Mouse (Mus musculus) activated CD4-positive, CD25-positive, alpha-beta regulatory T cell, adult 4 months (primary cell): ENCODE measurements at regions not wholly inside any gene's neighbourhood (a gene's known extent, or its start where the extent isn't known, plus 50 kb on each side); places are given as distances from the start of the nearest gene placed in this dataset.

Experiments
- ATAC-seq: one replicate; pipeline ENCODE4 v1.8.0; 2017

DNA sequence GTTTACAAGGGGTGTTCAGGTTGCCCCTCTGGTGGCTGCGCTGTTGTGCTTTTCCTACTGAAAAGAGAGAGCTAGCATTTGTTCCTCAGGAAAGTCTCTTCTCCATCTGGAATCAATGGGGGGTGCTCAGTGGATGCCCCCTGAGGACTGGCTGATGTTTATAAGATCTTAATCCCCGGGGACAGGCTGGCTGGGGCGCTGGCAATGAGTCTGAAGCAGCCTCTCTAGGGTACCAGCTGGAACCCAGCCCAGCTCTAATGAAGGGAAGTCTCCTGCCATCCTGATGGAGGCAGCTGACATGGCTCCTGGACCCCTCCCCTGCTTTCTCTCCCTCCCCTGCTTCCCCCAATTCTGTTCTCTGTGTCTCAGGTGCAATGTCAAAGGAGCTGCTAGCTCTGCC lies 575.6 kb upstream of the 3110018I06Rik start:
- ATAC-seq: no peak

DNA sequence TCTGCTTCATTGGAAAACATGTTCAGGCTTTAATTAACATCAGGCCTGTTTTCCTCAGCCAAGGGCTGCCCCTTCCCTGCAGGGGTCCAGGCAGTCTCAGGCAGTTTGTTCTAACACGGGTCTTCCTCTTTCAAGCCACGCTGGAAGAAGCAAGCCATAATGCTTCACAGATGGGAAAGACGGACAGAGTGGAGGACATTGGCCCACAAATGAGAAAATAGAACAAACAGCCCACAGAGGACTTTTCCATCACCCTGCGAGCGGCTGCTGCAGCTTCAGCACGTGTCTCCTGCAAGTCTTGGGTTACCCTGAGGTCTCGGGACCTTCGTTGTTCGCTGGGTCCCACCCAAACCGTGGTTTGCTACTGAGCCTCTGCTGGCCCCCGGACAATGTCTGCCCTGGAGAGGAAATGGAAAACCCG lies 565.9 kb upstream of the 3110018I06Rik start:
- ATAC-seq: no peak

DNA sequence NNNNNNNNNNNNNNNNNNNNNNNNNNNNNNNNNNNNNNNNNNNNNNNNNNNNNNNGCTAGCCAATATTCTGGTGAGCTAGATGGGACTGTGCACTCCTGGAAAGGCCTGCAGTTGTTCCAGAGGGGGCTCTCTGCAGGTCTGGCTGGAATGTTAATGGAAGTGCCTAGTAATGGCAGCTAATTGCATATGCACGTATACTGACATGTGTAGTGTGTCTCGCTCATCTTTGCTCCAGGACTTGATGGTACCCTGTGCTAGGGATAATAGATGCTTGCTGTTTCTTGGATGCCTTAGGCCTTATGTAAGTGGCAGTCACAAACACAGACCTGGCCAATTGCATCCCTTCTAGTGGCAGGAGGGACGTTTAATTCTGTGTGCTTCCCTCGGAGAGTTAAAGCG lies 560.0 kb upstream of the 3110018I06Rik start:
- no peak for ATAC-seq

DNA sequence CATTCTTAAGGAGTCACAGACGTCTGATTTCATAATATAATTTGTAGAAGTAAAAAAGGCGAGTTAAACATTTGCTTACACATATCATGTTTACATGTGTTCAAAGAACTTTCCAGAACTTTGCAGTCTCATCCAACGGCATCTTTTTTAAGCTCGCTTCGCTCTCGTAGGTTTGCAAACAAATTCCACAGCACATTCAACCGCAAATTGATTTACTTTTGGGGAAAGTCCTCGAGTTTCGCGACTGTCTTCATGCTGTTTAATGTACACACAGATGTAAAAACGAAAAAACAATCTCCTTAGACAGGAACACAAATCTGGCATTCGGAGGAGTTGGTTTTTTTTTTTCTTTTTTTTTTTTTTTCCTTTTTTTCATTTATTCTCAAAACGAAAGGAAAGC lies 559.3 kb upstream of the 3110018I06Rik start:
- ATAC-seq: no peak

DNA sequence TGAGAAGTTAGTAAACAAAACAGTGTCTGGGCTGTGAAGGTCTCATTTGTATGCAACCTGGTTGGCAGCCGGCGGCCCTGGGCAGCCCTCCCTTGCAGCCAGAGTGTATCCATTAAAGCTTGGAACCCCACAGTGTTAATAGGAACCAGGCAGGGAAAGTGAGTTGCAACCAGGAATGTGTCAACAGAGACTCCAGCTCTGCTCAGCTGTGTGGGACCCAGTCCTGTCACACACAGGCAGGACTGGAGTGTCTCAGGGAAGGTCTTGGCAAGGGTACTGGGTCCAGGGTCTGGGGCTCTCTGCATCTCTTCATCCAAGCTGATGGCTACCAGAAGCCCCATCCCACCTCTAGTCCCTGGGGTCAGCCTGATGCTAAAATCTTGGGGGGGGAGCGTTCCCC lies 556.8 kb upstream of the 3110018I06Rik start:
- ATAC-seq: no peak

DNA sequence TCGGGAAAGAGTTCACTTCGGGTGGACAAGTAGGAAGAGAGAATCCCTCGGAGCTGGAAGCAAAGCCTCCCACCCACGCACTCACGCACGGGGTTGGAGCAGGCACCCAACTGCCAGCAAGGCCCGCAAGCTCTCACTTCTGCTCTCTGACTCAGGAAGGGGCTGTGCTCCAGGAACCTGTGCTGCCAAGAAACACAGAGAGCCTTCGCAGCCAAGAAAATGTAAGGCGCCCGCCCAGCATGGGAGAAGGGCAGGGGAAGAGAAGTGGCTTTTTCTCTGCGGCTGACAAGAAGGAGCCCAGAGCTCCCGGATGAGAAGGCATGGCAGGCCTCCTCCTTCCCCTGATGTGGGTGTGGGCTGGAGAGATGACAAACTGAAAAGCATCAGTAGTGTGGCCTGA lies 549.1 kb upstream of the 3110018I06Rik start:
- ATAC-seq: no peak

DNA sequence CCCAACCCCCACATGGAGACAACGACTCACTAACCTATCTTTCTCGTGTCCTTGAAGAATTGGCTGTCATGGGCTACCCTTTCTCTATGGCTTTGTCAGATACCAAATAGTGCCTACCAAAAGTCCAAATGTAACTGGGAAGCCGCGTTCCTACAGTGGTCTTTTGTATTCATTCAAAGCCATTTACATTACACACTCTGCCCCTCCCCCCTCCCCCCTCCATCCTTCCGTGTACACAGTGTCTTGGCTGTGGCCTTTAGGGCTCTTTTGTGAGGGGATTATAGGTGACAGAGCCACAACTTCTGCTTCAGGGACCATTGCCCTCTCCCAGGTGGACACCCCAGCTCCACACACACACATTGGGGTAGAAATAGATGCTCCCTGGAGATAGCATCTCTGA lies 544.6 kb upstream of the 3110018I06Rik start:
- no peak for ATAC-seq

DNA sequence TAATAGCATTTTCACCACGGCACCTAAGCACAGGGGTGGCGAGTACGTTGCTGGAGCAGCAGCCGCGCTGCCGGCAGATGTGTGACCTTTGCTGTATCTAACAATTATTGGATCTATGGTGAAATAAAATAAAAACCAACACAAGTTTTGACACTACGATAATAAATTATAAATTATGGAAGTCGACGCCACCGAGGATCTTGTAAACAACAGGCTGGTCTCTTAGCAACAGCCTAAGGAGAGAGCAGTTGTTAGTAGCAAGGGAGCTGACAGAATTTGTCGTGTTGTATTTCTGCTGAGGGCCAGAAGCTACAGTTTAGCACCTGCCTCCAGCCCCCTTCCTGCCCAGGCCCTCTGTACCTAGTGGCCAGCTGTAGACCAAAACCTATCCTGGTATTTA lies 535.8 kb upstream of the 3110018I06Rik start:
- no peak for ATAC-seq

DNA sequence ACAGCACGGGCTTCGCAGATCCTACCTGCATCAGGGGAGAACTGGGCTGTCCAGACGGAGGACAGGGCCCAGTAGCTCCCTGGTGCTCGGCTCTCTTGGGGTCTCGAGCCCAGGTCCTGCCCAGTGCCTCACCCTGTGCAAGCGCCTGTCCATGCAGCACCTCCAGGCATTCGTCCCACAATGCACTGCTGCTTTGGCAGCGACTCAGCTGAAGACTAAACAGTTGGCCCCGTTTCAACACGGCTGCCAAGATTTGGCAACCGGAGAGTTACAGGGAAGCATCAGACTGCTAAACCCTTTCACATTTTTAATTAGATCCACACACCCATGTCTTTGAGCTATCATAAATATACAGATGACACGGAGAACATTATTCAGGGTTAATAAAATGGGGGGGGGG lies 532.7 kb upstream of the 3110018I06Rik start:
- no peak for ATAC-seq

DNA sequence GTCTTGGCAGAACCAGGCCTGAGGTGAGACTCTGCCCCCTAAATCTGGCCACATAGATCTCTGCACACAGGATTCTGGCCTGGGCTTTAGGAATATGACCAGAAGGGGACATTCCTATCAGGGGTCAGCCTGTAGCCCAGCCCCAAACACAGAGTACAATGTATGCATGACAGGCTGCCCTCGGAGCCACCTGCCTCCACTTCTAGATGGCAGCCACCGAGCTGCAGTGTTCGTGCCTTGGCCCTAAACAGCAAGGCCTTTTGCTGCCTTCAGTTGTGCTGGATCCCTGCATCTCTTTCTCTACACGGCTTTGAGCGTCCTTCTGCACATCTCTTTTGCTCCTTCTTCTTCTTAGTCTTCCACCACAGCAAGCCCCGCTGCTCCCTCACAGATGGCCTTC lies 532.2 kb upstream of the 3110018I06Rik start:
- no peak for ATAC-seq

DNA sequence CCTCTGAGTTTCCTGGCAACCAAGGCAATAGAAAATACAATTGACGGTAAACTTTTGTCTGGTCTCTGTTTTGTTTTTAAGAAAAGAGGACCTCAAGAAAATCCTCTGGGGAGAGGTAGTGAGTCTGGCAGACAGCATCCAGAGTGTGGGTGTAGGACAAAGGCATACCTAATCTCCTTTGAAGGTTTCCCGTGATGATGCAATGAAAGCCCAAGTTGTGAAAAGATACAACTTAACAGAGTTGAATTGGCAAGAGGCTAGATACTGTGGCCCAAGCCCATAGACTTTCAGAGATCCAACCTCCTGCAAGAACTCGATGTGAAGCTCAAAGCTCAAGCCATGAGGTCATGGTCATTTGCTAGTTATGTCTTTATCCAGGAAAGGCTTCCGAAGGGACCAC lies 526.4 kb upstream of the 3110018I06Rik start:
- no peak for ATAC-seq

DNA sequence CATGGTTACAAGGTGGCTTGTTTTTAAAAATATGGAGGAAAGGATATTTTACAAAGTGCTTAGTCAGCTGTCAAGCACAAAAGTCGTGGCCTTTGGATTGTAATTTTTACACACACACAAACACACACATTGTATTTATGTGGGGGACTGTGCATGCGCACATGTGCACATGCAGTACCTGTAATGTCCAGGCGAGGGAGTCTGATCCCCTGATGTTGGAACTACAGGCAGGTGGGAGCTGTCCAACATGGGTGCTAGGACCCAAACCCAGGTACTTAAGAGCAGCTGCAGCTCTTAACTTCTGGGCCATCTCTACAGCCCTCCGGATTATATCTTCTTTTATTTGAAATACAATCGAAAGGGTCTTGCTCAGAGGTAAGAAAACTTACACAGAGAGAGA lies 524.7 kb upstream of the 3110018I06Rik start:
- ATAC-seq: no peak

DNA sequence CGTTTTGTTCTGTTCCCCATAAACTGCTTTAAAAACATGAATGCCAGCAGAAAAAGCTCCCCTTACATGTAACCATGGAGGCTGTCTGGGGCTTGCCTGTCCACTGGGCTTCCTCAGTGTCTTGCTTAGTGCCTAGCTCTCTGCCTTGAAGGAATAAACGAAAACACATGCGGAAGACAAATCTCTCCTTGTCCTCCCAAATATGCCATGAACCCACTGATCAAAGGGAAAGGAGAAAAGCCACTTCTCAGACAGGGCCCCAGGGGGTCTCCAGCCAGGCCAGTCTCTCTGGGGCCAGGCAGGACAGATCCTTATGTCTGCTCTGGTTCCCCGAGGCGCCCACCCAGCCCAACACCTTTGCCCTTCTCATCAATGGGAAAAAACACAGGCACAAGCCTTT lies 518.6 kb upstream of the 3110018I06Rik start:
- ATAC-seq: no peak

DNA sequence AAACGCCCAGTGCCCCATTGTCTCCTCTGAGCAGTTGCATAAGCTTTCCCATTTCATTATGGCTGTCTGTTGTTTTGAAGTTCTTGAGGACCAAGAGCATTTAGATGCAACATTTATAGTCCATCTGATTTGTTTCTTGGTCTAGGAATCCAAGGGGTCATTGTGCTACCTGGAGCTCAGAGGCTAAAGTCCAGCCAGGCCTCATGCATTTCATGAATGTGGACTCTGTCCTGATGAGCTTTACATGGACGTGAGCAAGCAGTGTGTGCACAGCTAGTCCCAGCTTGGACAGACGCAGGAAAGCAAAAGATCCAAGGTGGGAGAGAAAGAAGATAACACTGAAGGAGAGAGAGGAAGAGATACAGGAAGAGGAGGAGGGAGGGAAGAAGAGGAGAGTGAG lies 496.0 kb upstream of the 3110018I06Rik start:
- ATAC-seq: no peak

DNA sequence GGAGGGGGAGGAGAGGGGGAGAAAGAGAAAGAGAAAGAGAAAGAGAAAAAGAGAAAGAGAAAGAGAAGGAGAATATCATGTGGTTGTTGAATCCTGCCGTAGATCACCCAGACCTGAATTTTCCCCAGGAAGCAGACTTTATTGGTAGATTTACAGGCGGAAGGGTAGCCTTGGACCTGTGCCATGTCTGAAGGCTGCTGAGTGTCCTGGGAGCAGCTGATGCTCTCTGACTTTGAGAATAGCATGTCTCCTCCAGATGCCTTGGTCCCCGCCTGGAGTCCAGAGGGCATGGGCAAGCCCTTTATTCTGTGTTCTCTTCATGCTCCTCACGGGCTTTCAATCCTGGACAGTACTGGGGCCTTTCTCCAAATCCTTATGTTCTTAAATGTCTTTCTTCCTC lies 495.4 kb upstream of the 3110018I06Rik start:
- ATAC-seq: no peak

DNA sequence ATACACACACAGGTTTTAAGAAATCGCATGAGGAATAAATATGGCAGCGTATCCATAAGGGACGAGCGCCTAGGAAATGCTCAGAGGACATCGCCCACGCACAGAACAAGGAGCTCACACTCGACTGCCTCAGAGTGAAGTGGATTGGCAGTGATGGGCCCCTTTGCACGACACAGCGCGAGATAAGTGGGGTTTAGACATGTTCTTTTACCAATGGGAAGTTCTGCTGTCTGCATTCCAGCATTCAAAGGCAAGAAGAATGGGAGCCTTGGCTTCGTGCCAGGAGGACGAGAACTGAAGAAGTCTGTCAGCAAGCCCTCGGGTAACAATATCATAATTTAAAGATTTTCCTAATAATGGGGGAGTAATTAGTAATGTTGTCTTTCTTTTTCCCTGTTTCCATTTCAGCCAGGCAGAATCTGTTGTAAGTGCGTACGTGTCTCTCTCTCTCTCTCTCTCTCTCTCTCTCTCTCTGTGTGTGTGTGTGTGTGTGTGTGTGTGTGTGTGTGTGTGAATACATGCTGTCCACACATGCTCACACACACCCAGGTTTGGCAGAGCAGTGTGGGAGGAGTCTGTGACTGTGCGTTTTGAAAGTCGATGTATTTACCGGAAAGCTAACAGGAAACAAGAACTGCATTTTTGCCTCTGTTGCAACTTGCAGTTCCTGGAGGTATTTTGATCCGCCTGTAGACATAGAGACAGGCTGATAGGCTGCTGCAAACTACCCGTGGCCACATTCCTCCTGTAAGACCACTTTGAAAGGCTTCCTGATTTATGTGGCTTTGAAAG lies 477.2 kb upstream of the 3110018I06Rik start:
- ATAC-seq: peak; percentile 90

DNA sequence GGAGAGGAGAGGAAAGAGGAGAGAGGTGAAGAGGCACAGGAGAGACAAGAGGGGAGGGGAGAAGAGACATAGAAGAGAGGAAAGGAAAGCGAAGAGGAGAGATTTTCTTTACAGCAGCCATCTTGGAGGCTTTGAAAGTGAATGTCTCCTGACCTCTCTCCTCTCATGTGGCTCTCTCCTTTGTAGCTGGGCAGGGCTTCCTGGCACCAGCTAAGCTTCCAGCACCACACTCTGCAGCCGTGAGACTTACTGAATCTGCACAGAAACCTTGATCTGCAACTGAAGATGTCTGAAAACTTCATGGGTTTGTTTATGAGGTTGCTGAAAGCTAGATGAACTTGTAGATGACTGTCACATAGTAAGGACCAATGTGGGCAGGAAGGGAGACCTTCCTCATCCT lies 471.6 kb upstream of the 3110018I06Rik start:
- no peak for ATAC-seq

DNA sequence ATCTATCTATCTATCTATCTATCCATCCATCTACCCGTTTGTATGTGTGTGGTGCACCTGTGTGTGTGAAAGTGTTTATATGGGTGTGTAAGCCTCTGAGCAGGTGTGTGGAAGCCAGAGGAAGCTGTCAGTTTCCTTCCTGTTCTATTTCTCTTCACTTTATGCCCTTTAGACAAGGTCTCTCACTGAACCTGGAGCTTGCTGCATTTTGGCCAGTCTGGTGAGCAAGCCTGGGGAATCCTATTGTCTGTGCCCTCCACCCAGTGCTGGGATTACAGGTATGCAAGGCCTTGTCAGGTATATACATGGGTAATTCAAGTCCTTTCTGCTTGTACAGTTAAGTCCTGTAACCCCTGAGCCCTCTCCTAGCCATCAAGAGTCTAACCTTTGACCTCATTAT lies 466.6 kb upstream of the 3110018I06Rik start:
- no peak for ATAC-seq

DNA sequence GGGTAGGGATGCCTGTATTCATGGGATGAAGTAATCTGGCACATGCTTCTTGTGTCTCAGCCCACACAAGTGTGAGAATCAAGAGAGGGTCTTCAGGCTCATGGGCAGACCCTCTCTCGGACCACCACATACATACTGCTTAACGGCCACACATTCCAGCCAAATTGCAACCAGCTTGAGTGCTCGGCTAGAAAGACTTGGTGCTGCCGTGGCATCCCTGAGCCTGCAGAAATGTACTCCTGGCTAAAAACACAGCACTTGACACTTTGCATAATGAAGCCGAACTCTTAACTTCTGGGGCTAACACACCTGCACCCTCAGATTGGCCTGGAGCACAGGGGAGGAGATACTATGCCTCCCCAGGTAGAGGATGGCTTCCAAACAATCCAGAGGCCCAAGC lies 461.6 kb upstream of the 3110018I06Rik start:
- no peak for ATAC-seq

DNA sequence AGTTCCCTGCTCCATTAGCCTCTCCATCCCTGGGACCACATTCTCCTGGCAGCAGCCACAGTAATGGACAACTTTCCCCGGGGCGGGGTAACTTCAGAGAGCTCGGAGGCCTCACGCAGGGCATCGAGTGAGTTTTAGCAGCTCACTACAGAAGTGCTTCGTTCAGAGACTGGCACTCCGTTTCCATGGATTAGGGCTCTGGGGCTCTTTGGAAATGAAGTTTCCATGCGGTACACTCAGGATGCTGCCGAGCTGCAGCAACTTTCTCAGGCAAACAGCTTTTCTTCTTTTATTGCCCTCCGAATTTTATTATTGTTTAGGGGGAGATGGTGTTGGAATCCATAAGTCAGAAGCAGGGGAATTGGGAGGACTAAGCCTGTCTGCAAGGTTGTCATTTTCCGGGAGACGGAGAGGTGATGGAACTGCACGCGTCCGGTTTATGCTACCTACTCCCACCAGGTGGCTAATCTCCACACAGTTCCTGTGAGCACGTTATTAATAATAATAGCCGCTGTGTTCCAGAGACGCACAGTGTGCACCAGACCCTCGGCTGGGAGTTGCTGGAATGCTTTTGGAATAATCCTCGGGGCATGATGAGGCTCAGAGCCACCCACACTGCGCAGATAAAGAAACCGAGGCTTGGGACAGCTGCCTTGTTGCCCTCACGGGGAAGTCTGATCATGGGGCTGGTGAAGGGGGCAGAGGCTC lies 460.4 kb upstream of the 3110018I06Rik start:
- ATAC-seq: no peak

DNA sequence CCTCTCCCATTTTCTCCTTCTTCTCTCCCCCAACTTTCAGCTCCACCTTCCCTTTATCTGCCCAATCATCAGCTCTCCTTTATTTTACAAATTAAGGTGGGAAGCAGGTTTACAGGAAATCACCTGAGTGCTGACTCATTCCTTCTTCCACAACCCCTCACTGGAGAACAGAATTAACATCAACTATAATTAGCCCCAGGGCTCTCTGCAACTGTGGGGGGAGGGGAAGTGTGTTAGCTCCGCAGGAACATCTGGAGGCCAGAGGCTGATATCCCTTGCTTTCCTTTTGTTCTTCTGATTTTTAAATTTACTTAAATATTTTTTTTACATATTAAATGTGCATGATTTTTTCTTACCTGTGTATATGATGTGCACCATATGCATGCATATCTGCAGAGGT lies 459.4 kb upstream of the 3110018I06Rik start:
- ATAC-seq: no peak

DNA sequence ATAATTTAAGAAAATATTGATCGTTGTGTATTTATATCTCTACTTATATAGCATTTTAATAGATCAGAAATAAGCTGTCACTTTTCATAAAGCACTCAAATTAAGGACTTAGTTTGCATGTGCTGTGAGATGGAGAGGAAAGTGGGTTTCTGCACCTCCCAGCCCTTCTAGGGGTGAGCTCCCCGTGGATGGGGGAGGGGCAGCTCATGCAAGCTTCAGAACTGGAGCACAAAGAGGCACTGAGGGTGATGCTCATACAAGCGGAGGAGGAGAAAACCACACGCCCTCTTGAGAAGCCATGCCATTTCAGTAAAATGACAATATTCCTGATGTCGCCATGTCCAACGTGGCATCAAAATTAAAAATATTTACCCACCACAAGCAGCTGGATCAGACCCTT lies 452.1 kb upstream of the 3110018I06Rik start:
- no peak for ATAC-seq

DNA sequence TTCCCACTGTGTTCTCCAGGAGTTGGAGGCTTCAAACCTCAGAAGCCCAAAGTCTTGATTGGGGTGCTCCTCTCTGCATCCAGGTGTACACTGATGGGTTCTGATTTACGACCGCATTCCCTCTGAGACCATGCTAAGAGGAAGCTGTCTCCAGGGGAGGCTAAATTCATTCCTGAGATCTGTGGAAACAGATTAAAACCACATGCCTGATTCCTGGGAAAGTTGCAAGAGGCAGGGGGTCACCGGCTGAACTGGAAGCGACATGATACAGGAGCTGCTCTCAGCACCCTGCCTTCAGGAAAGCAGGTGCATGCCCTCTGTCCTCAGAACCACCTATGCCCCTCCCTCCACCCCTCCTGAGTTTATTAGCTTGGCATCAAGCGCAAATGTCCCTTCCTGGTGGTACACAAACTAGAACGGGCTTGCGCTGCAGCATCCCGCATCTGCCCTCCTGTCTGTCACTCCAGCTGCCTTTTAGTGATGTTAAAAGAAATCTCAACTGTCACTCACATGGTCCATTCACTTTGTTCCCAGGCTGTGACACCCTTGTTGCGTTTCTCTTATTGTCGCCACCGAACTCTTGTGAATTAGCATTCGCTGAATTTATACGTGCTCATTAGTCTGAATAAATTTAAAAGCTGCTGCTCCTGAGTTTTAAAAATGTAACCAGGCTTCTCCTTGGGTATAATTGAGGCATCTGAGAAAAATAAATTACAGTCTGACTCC lies 446.3 kb upstream of the 3110018I06Rik start:
- ATAC-seq: no peak

DNA sequence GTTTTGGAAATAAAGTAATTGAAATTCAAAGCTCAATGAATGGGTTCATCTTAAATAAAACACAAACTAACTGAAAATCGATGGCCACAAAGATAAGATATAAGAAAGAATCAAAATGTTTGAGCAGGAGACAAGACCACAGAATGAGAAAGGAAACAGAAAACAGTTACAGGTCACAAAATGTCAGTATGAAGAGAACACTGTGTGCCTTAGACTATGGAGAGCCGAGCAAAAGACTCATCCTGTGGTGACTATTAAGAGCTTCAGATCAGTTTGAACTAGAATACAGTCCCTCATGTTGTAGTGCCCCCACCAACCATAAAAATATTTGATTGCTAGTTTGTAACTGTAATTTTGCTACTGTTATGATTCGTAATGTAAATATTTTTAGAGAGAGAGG lies 441.9 kb upstream of the 3110018I06Rik start:
- ATAC-seq: peak; percentile 19
